Comparison of ENCODE assay signal across 24 mouse cellular contexts in the genomic region with DNA sequence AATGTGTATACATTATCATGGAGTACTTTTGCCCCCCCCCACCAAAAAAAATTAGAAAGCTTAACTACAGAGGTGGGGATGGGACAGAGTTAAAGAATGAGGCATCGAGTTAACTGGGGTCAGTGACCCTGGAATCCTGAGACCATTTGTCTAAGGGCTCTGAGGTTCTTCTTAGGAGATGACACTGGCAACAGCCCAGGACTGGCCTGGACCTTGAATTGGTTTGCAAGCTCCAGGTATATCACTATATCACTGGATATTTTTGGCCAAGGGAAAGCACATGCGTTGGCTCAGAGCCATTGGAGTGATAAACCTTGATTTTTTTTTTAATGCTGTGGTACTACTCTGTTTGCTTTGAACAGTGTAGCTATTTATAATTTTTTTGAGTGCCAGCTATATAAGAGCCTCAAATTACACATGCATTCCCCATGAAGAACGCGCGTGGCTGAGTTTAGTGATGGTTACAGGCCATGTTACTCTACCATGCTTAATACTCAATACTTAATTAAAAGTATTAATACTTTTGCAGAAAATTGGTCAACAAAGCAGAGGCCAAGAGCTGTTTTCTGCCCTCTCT.
DNase-seq lines count a peak whose midpoint lies in the region; ATAC-seq lines count a peak whose summit lies in the region.
"Had no signal": no experiment of that assay in that cellular context is flagged by ENCODE, and none has a peak within 500 bp of the region (broad histone marks: within the 10 kb centered on the region; RNA-seq: fewer than 3 reads in every experiment).

No protein-coding gene starts in this region.

- H3K27ac ChIP-seq in heart, embryonic 16.5 days (ENCODE audit: low read length): peak overlapping the region; percentile 31; the same call in 1 of the 2 replicates
- H3K27ac ChIP-seq in midbrain, embryonic 11.5 days (ENCODE audit: low read depth, low read length): no peak overlapping the region
- H3K27ac ChIP-seq in midbrain, embryonic 15.5 days: no peak overlapping the region
- H3K27ac ChIP-seq: forebrain, embryonic 10.5 days; forebrain, embryonic 15.5 days; hindbrain, embryonic 13.5 days; liver, embryonic 12.5 days; midbrain, embryonic 12.5 days; neural tube, embryonic 13.5 days had no signal

- ATAC-seq in heart, embryonic 16.5 days (replicated peaks; ENCODE audit: extremely low read depth, insufficient read depth, low FRiP score): peak; percentile 70
- no peak for ATAC-seq in midbrain, embryonic 11.5 days (ENCODE audit: low FRiP score)
- no peak for ATAC-seq in midbrain, embryonic 15.5 days (replicated peaks)
- no peak for ATAC-seq in inflammation-experienced regulatory T-cells, adult 6 months
- ATAC-seq: CD4-positive, CD25-positive, alpha-beta regulatory T cell, adult 4 months; forebrain, embryonic 15.5 days; liver, embryonic 12.5 days; liver, postnatal 0 days had no signal

- intact Hi-C loops in heart, postnatal 25 days (cut with DNase I): no loop called here

- no peaks in the 10 kb centered on the region for H3K9me3 ChIP-seq in heart, embryonic 16.5 days (replicated peaks; ENCODE audit: control insufficient read depth, low read length)
- no peaks in the 10 kb centered on the region for H3K9me3 ChIP-seq in midbrain, embryonic 11.5 days (ENCODE audit: control insufficient read depth, low read length)
- H3K9me3 ChIP-seq in midbrain, embryonic 15.5 days: no peaks in the 10 kb centered on the region
- H3K9me3 ChIP-seq: forebrain, embryonic 10.5 days; forebrain, embryonic 15.5 days; hindbrain, embryonic 13.5 days; liver, embryonic 12.5 days; midbrain, embryonic 12.5 days; neural tube, embryonic 13.5 days had no signal

- peaks cover 12% of the 10 kb centered on the region for H3K4me1 ChIP-seq in heart, embryonic 16.5 days (ENCODE audit: control insufficient read depth, insufficient read depth, low read length)
- peaks cover 6% of the 10 kb centered on the region; the same call in 1 of the 2 replicates for H3K4me1 ChIP-seq in midbrain, embryonic 11.5 days (ENCODE audit: control insufficient read depth, insufficient read depth, low read length)
- H3K4me1 ChIP-seq in midbrain, embryonic 15.5 days: peaks cover 19% of the 10 kb centered on the region
- H3K4me1 ChIP-seq: liver, embryonic 12.5 days had no signal

- no peak overlapping the region for H3K4me2 ChIP-seq in heart, embryonic 16.5 days (ENCODE audit: low read depth, low read length)
- no peak overlapping the region for H3K4me2 ChIP-seq in midbrain, embryonic 11.5 days
- H3K4me2 ChIP-seq in midbrain, embryonic 15.5 days: no peak overlapping the region
- H3K4me2 ChIP-seq: forebrain, embryonic 15.5 days; hindbrain, embryonic 13.5 days; liver, embryonic 12.5 days; midbrain, embryonic 12.5 days; neural tube, embryonic 13.5 days had no signal

- no peaks in the 10 kb centered on the region for H3K27me3 ChIP-seq in heart, embryonic 16.5 days (ENCODE audit: control insufficient read depth, insufficient read depth, low read length)
- H3K27me3 ChIP-seq in midbrain, embryonic 11.5 days (ENCODE audit: control insufficient read depth, insufficient read depth, low read length): no peaks in the 10 kb centered on the region
- H3K27me3 ChIP-seq in midbrain, embryonic 15.5 days (replicated peaks): no peaks in the 10 kb centered on the region
- H3K27me3 ChIP-seq: forebrain, embryonic 15.5 days; hindbrain, embryonic 13.5 days; liver, embryonic 12.5 days; neural tube, embryonic 13.5 days had no signal

- no peaks in the 10 kb centered on the region for H3K36me3 ChIP-seq in heart, embryonic 16.5 days (ENCODE audit: control insufficient read depth, insufficient read depth)
- no peaks in the 10 kb centered on the region for H3K36me3 ChIP-seq in midbrain, embryonic 11.5 days (ENCODE audit: control insufficient read depth, insufficient read depth, low read length)
- H3K36me3 ChIP-seq in midbrain, embryonic 15.5 days (replicated peaks): no peaks in the 10 kb centered on the region
- H3K36me3 ChIP-seq: forebrain, embryonic 10.5 days; forebrain, embryonic 15.5 days; hindbrain, embryonic 13.5 days; liver, embryonic 12.5 days; midbrain, embryonic 12.5 days; neural tube, embryonic 13.5 days had no signal

- H3K9ac ChIP-seq in heart, embryonic 16.5 days (ENCODE audit: low read length): no peak overlapping the region
- H3K9ac ChIP-seq in midbrain, embryonic 11.5 days (ENCODE audit: low read length): no peak overlapping the region
- H3K9ac ChIP-seq in midbrain, embryonic 15.5 days: no peak overlapping the region
- H3K9ac ChIP-seq: forebrain, embryonic 15.5 days; hindbrain, embryonic 13.5 days; liver, embryonic 12.5 days; liver, postnatal 0 days; midbrain, embryonic 12.5 days; neural tube, embryonic 13.5 days had no signal

- peak; percentile 17 to 25 for DNase-seq in cerebellum, postnatal 36 days
- DNase-seq in cerebellum, adult 11 months: no peak
- DNase-seq in heart, postnatal 25 days (ENCODE audit: low spot score): no peak
- peak; percentile 69 for DNase-seq in midbrain, embryonic 11.5 days (ENCODE audit: low spot score, missing footprints)
- DNase-seq: adrenal gland, postnatal 14 days; cerebellum, adult 9-11 months; gastrocnemius, postnatal 25 days; kidney, adult 11 months; layer of hippocampus, postnatal 36 days; left cerebral cortex, postnatal 4 days; liver, postnatal 0 days; lung, postnatal 36 days; right cerebral cortex, postnatal 14 days; thymus, postnatal 4 days had no signal

- 44% methylated on average over 5 of the region's 5 CpGs for WGBS in heart, embryonic 16.5 days
- WGBS in midbrain, embryonic 11.5 days: 92% methylated on average over 5 of the region's 5 CpGs
- WGBS in midbrain, embryonic 15.5 days: 85% methylated on average over 5 of the region's 5 CpGs

- no peak overlapping the region for H3K4me3 ChIP-seq in heart, embryonic 16.5 days (ENCODE audit: low read length)
- no peak overlapping the region for H3K4me3 ChIP-seq in midbrain, embryonic 11.5 days (ENCODE audit: low read depth, low read length)
- H3K4me3 ChIP-seq in midbrain, embryonic 15.5 days: no peak overlapping the region
- H3K4me3 ChIP-seq: forebrain, embryonic 10.5 days; forebrain, embryonic 15.5 days; hindbrain, embryonic 13.5 days; liver, embryonic 12.5 days; midbrain, embryonic 12.5 days; neural tube, embryonic 13.5 days had no signal

Comparison
In these comparisons a context has a peak if more than half of its experiments do, and no peak if none do; other contexts are left out.
1. DNase-seq: peak in cerebellum, postnatal 36 days (2 of 2) and midbrain, embryonic 11.5 days (single experiment); none in cerebellum, adult 11 months (single experiment) and heart, postnatal 25 days (single experiment).